Mouse (Mus musculus) ES-E14 (cell line): ENCODE data around the gene Rnpepl1.

Experiments
- CHD2 ChIP-seq: IDR thresholded peaks from 2 replicates; pipeline ENCODE4 v1.6.1; 2014; ENCODE audit warnings: mild to moderate bottlenecking, low read depth, low read length, inconsistent platforms
- HCFC1 ChIP-seq: IDR thresholded peaks from 2 replicates; pipeline ENCODE4 v1.6.1; 2012; ENCODE audit warnings: low read length, inconsistent platforms, borderline replicate concordance; ENCODE audit not compliant: insufficient read depth
- MAFK ChIP-seq: IDR thresholded peaks from 2 replicates; pipeline ENCODE4 v1.6.1; 2014; ENCODE audit warnings: mild to moderate bottlenecking, low read depth, low read length, inconsistent platforms; ENCODE audit not compliant: insufficient read depth
- ZC3H11A ChIP-seq: IDR thresholded peaks from 2 replicates; pipeline ENCODE4 v1.6.1; 2012; ENCODE audit warnings: low read depth, mild to moderate bottlenecking, inconsistent platforms, low read length, borderline replicate concordance
- ZNF384 ChIP-seq: IDR thresholded peaks from 2 replicates; pipeline ENCODE4 v1.6.1; 2012; ENCODE audit warnings: low read depth, low read length, inconsistent platforms

GRCm38 (mm10) chr1:92937797-92938196 is 27.2 kb downstream of the Rnpepl1 start:
- TF ChIP-seq CHD2 = no peak
- no peak for TF ChIP-seq HCFC1
- TF ChIP-seq MAFK = no peak
- TF ChIP-seq ZC3H11A = no peak
- no peak for TF ChIP-seq ZNF384
